Mouse (Mus musculus) erythroblast, embryonic 14.5 days (primary cell): ENCODE measurements around the gene Gm17622.

Experiments used
- GATA1 ChIP-seq: IDR thresholded peaks from 2 replicates; pipeline ENCODE4 v1.6.1; 2012; ENCODE audit warnings: low read length, inconsistent platforms, mixed read lengths
- TAL1 ChIP-seq: IDR thresholded peaks from 3 replicates; pipeline ENCODE4 v1.6.1; 2012; ENCODE audit warnings: low read length, inconsistent platforms, mixed read lengths

DNA sequence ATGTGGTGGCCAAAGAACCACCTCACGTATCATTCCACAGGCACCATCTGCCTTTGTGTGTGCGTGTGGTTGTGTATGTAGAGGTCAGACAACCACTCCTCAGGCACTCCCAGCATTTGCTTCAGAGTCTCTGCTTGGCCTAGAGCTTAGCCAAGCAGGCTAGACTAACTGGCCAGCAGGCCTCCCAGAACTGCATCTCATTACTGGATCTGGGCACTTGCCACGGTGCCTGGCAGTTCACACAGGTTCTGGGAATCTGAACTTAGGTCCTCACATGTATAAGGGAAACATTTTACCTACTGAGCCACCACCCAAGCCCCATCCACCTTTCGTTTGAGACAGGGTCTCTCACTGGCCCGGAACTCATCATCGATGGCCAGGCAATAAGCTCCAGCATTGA lies 41.6 kb downstream of the Gm17622 start:
- TF ChIP-seq GATA1 (no peak), TAL1 (no peak)
